Mouse (Mus musculus) subcutaneous adipose tissue, adult 2 months (tissue): ENCODE measurements around the gene Dyx1c1. TPM values are rescaled to one million over a fixed set of nuclear protein-coding genes. Genes with fewer than 3 reads are reported as not detected.

Source experiments
- polyA plus RNA-seq: library from polyadenylated mRNA; depleted of rRNA; stranded (reverse); fragments of >200 nt; gene quantifications from 2 replicates; pipeline ENCODE4 v1.2.3, GENCODE M21; 2012; ENCODE audit warnings: low replicate concordance; rRNA removed

Dyx1c1 gene
- 0.73 and 0.84 TPM in 2 replicates for polyA plus RNA-seq

DNA sequence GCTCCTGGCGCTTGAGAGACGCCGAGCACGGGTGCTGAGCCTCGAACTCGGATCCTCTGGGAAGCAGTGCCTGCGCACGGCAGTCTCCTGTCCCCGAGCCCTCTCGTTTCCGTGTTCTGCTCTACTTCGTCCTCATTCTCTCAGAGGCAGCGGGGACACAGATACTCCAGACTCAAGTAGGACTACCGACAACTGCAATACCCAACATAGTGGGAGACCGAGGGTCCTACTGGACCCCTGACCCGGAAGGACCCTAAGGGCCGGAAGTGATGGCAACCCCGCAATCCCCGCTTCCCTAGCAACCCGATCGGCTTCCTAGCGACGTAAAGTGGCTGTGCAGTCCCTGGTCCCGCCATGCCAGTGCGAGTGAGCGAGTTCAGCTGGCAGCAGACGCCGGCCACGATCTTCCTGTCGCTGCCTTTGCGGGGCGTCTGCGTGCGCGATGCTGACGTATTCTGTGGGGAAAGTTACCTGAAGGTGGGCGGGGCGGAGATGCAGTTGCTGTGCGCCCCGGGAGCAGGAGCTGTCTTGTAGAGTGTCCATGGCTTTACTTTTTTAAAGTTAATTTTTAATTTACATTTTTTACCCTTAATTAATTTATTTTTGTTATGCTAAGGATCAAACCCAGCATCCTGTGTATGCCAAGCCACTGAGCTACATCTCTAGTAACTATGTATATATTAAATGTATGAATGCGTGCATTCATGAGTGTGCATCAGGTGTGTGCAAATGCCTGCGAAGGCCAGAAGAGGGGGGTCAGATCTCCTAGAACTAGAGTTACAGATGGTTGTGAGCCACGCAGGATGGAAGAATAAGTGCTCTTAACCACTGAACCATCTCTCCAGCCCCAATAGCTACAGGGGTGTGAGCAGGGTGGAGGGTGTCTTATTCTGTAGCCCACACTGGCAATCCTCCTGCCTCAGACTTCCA lies at the start of gene Dyx1c1, which contains the start of gene Gm44503:
Gene Dyx1c1, plus strand, starts transcription at position 265 of the 930 bp plus-strand sequence.
Gene Gm44503, plus strand, starts transcription at position 332 of the 930 bp plus-strand sequence.

GRCm38 (mm10) chr9:72925021-72925934 lies 33.3 kb upstream of the Dyx1c1 start, which contains the start of gene Pygo1:
Pygo1 (plus strand) TSS chr9:72925645.

DNA sequence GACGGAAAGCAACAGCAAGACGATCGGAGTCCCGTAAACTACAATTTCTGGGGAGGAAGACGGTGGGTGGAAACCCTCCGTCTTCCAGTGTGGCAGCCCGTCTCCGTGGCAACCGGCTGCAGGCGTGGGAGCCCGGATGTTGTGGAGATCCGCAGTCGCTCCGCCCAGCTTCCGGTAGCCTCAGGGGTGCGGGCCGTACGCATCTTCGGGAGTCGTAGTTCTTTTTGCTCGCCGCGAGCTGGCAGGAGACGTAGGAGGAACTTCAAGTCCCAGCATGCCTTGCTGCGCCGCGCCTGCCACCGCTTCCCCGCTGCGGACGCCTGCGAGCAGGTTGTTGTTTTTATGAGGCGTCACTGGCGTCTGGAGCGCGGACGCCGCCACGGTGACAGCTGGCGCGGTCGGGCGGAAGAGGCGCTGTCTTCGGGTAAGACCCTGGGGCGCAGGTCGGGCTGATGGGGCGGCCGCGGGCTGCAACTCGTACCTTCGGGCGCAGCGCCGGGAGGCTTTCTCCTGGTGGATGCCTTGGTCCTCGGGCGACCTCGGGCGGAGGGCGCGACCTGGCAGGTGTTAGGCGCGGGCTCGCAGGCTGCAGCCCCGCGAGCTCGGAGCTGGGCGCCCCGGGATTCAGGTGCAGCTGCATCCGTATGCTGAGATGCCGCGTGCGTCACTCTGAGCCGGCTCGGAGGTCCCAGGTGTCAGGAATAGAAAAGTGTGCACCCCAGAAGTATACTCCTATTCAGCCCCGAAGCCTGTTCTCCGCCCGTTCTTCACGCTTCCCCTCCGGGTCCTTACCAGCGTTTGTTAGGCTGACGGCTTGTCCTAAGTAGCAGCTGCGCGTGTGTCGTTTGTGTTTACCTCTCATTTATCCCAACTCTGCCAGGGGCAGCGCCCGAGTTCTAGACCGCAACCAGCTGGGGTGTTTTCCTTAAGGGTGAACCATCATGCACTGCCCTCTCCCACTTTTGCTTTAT lies 26.9 kb downstream of the Dyx1c1 start, which contains the start of the genes Ccpg1os and Ccpg1:
Gene Ccpg1os, minus strand, starts transcription at position 133 of the 971 bp plus-strand sequence.
Gene Ccpg1, plus strand, starts transcription at position 180 of the 971 bp plus-strand sequence.

Other genes starting within 250 kb of the Dyx1c1 start
- 0.29 and 1.6 TPM in 2 replicates for gene Prtg, start 151.9 kb upstream of the Dyx1c1 start, polyA plus RNA-seq
- 1.3 and 4.2 TPM in 2 replicates for gene Pygo1, start 33.1 kb upstream of the Dyx1c1 start, polyA plus RNA-seq
- gene Gm44503, start 67 bp downstream of the Dyx1c1 start, polyA plus RNA-seq, result not detected in 2 replicates
- gene Ccpg1os, start 26.6 kb downstream of the Dyx1c1 start, polyA plus RNA-seq, result 16.5 and 18.8 TPM in 2 replicates
- gene Ccpg1, start 26.6 kb downstream of the Dyx1c1 start, polyA plus RNA-seq, result 14.0 and 14.2 TPM in 2 replicates
- 9.0 and 16.6 TPM in 2 replicates for gene Pigb, start 81.6 kb downstream of the Dyx1c1 start, polyA plus RNA-seq
- 2.6 and 7.6 TPM in 2 replicates for gene Rab27a, start 86.1 kb downstream of the Dyx1c1 start, polyA plus RNA-seq
- 0.09 and 0.12 TPM in 2 replicates for gene Khdc3, start 143.1 kb downstream of the Dyx1c1 start, polyA plus RNA-seq
- not detected in 2 replicates for gene Gm20509, start 143.7 kb downstream of the Dyx1c1 start, polyA plus RNA-seq
- 20.1 and 27.4 TPM in 2 replicates for gene Rsl24d1, start 154.6 kb downstream of the Dyx1c1 start, polyA plus RNA-seq